Mouse (Mus musculus): ENCODE data around the gene Brms1. TPM values are rescaled to one million over a fixed set of nuclear protein-coding genes. Genes with fewer than 3 reads are reported as not detected.

Gene Brms1
- polyA plus RNA-seq, 1 experiment from 2014 or later = 26.8 TPM

- H3K9ac ChIP-seq (ENCODE audit: low read depth, low read length) = no peak overlapping the region
These were observed 28.0 kb upstream of the Brms1 start for GRCm38 (mm10) chr19:5013138-5013537.

GRCm38 (mm10) chr19:5014961-5015398 lies 26.2 kb upstream of the Brms1 start:
- ATAC-seq = no peak
- H3K9me3 ChIP-seq (replicated peaks; ENCODE audit: control insufficient read depth, low read length, poor library complexity, severe bottlenecking) = no peaks in the 10 kb centered on the region
- no peak overlapping the region for H3K4me2 ChIP-seq (ENCODE audit: low read length)
- H3K27me3 ChIP-seq (ENCODE audit: control insufficient read depth, insufficient read depth, low read depth, low read length) = no peaks in the 10 kb centered on the region
- 12% methylated on average over 8 of the region's 8 CpGs for WGBS
- no peak overlapping the region for H3K9ac ChIP-seq (ENCODE audit: low read depth, low read length)
- no peaks in the 10 kb centered on the region for H3K4me1 ChIP-seq (ENCODE audit: control insufficient read depth, insufficient read depth, low read length)
- no peaks in the 10 kb centered on the region for H3K36me3 ChIP-seq (ENCODE audit: control insufficient read depth, insufficient read depth, low read length)
- no peak overlapping the region for H3K27ac ChIP-seq (ENCODE audit: low read length)
- no peak overlapping the region for H3K4me3 ChIP-seq (ENCODE audit: low read depth, low read length)

More at GRCm38 (mm10) chr19:5013138-5013537, 28.0 kb upstream of the Brms1 start:
- Histone ChIP-seq H3K27me3 (ENCODE audit: control insufficient read depth, insufficient read depth, low read depth, low read length) (no peaks in the 10 kb centered on the region), H3K4me2 (ENCODE audit: low read length) (no peak overlapping the region), H3K9me3 (replicated peaks; ENCODE audit: control insufficient read depth, low read length, poor library complexity, severe bottlenecking) (no peaks in the 10 kb centered on the region), H3K4me3 (ENCODE audit: low read depth, low read length) (no peak overlapping the region), H3K4me1 (ENCODE audit: control insufficient read depth, insufficient read depth, low read length) (no peaks in the 10 kb centered on the region), H3K27ac (ENCODE audit: low read length) (no peak overlapping the region), H3K36me3 (ENCODE audit: control insufficient read depth, insufficient read depth, low read length) (no peaks in the 10 kb centered on the region)
- no peak for ATAC-seq
- 75% methylated on average over 8 of the region's 8 CpGs for WGBS

- no peak overlapping the region for H3K27ac ChIP-seq (ENCODE audit: low read length)
- H3K4me2 ChIP-seq (ENCODE audit: low read length) = no peak overlapping the region
- no peaks in the 10 kb centered on the region for H3K27me3 ChIP-seq (ENCODE audit: control insufficient read depth, insufficient read depth, low read depth, low read length)
- no peak overlapping the region for H3K9ac ChIP-seq (ENCODE audit: low read depth, low read length)
- H3K4me3 ChIP-seq (ENCODE audit: low read depth, low read length) = no peak overlapping the region
- no peak for ATAC-seq
- H3K4me1 ChIP-seq (ENCODE audit: control insufficient read depth, insufficient read depth, low read length) = no peaks in the 10 kb centered on the region
- H3K36me3 ChIP-seq (ENCODE audit: control insufficient read depth, insufficient read depth, low read length) = no peaks in the 10 kb centered on the region
- WGBS = 51% methylated on average over 10 of the region's 10 CpGs
- H3K9me3 ChIP-seq (replicated peaks; ENCODE audit: control insufficient read depth, low read length, poor library complexity, severe bottlenecking) = no peaks in the 10 kb centered on the region
These were observed 24.9 kb upstream of the Brms1 start for GRCm38 (mm10) chr19:5016221-5016742.

GRCm38 (mm10) chr19:5016782-5017181 lies 24.4 kb upstream of the Brms1 start:
- Histone ChIP-seq H3K9me3 (replicated peaks; ENCODE audit: control insufficient read depth, low read length, poor library complexity, severe bottlenecking) (no peaks in the 10 kb centered on the region), H3K36me3 (ENCODE audit: control insufficient read depth, insufficient read depth, low read length) (no peaks in the 10 kb centered on the region), H3K4me3 (ENCODE audit: low read depth, low read length) (no peak overlapping the region), H3K4me2 (ENCODE audit: low read length) (no peak overlapping the region), H3K4me1 (ENCODE audit: control insufficient read depth, insufficient read depth, low read length) (no peaks in the 10 kb centered on the region), H3K9ac (ENCODE audit: low read depth, low read length) (no peak overlapping the region), H3K27me3 (ENCODE audit: control insufficient read depth, insufficient read depth, low read depth, low read length) (no peaks in the 10 kb centered on the region), H3K27ac (ENCODE audit: low read length) (no peak overlapping the region)
- WGBS = 22% methylated on average over 12 of the region's 12 CpGs
- no peak for ATAC-seq

- Histone ChIP-seq H3K4me3 (ENCODE audit: low read depth, low read length) (no peak overlapping the region), H3K9ac (ENCODE audit: low read depth, low read length) (no peak overlapping the region), H3K36me3 (ENCODE audit: control insufficient read depth, insufficient read depth, low read length) (no peaks in the 10 kb centered on the region), H3K27ac (ENCODE audit: low read length) (no peak overlapping the region), H3K9me3 (replicated peaks; ENCODE audit: control insufficient read depth, low read length, poor library complexity, severe bottlenecking) (no peaks in the 10 kb centered on the region), H3K4me2 (ENCODE audit: low read length) (no peak overlapping the region), H3K4me1 (ENCODE audit: control insufficient read depth, insufficient read depth, low read length) (no peaks in the 10 kb centered on the region), H3K27me3 (ENCODE audit: control insufficient read depth, insufficient read depth, low read depth, low read length) (no peaks in the 10 kb centered on the region)
- 85% methylated on average over 4 of the region's 4 CpGs for WGBS
- no peak for ATAC-seq
These were observed 23.5 kb upstream of the Brms1 start for GRCm38 (mm10) chr19:5017611-5018010.

- no peaks in the 10 kb centered on the region for H3K36me3 ChIP-seq (ENCODE audit: control insufficient read depth, insufficient read depth, low read length)
- WGBS = 80% methylated on average over 3 of the region's 3 CpGs
- H3K4me1 ChIP-seq (ENCODE audit: control insufficient read depth, insufficient read depth, low read length) = no peaks in the 10 kb centered on the region
- no peak overlapping the region for H3K27ac ChIP-seq (ENCODE audit: low read length)
- H3K4me3 ChIP-seq (ENCODE audit: low read depth, low read length) = no peak overlapping the region
- no peak overlapping the region for H3K9ac ChIP-seq (ENCODE audit: low read depth, low read length)
- ATAC-seq = no peak
- no peak overlapping the region for H3K4me2 ChIP-seq (ENCODE audit: low read length)
- no peaks in the 10 kb centered on the region for H3K27me3 ChIP-seq (ENCODE audit: control insufficient read depth, insufficient read depth, low read depth, low read length)
- no peaks in the 10 kb centered on the region for H3K9me3 ChIP-seq (replicated peaks; ENCODE audit: control insufficient read depth, low read length, poor library complexity, severe bottlenecking)
These were observed 23.0 kb upstream of the Brms1 start for GRCm38 (mm10) chr19:5018191-5018590.

- no peaks in the 10 kb centered on the region for H3K27me3 ChIP-seq (ENCODE audit: control insufficient read depth, insufficient read depth, low read depth, low read length)
- H3K27ac ChIP-seq (ENCODE audit: low read length) = no peak overlapping the region
- no peak overlapping the region for H3K4me2 ChIP-seq (ENCODE audit: low read length)
- no peak overlapping the region for H3K4me3 ChIP-seq (ENCODE audit: low read depth, low read length)
- peaks cover 4% of the 10 kb centered on the region; the same call in 1 of the 2 replicates for H3K4me1 ChIP-seq (ENCODE audit: control insufficient read depth, insufficient read depth, low read length)
- no peak overlapping the region for H3K9ac ChIP-seq (ENCODE audit: low read depth, low read length)
- no peaks in the 10 kb centered on the region for H3K9me3 ChIP-seq (replicated peaks; ENCODE audit: control insufficient read depth, low read length, poor library complexity, severe bottlenecking)
- ATAC-seq = no peak
- H3K36me3 ChIP-seq (ENCODE audit: control insufficient read depth, insufficient read depth, low read length) = no peaks in the 10 kb centered on the region
- 85% methylated on average over 2 of the region's 2 CpGs for whole genome bisulfite sequencing
These were observed 19.7 kb upstream of the Brms1 start for GRCm38 (mm10) chr19:5021416-5021815.

- peak within 1 kb of the TSS; percentile 92 for H3K27ac ChIP-seq (ENCODE audit: low read length)
- peak within 1 kb of the TSS; percentile 59 for H3K4me3 ChIP-seq (ENCODE audit: low read depth, low read length)
- H3K9me3 ChIP-seq (replicated peaks; ENCODE audit: control insufficient read depth, low read length, poor library complexity, severe bottlenecking) = no peaks in the 10 kb centered on the region
- peak within 1 kb of the TSS; percentile 63 for H3K4me2 ChIP-seq (ENCODE audit: low read length)
- 0 out of 2 replicates have a peak, but pooled peaks cover 2% of the 10 kb centered on the region for H3K36me3 ChIP-seq (ENCODE audit: control insufficient read depth, insufficient read depth, low read length)
- no peaks in the 10 kb centered on the region for H3K27me3 ChIP-seq (ENCODE audit: control insufficient read depth, insufficient read depth, low read depth, low read length)
- peaks cover 4% of the 10 kb centered on the region; the same call in 1 of the 2 replicates for H3K4me1 ChIP-seq (ENCODE audit: control insufficient read depth, insufficient read depth, low read length)
- H3K9ac ChIP-seq (ENCODE audit: low read depth, low read length) = peak within 1 kb of the TSS; percentile 76
- ATAC-seq = peak; percentile 94
- WGBS = under 1% methylated on average over 62 of the region's 62 CpGs
These were observed 17.3 kb upstream of the Brms1 start, which contains the start of gene Slc29a2 for GRCm38 (mm10) chr19:5023621-5024479. Slc29a2 (plus strand) TSS chr19:5023860.

- 88% methylated on average over 8 of the region's 8 CpGs for WGBS
- peaks cover 4% of the 10 kb centered on the region; the same call in 1 of the 2 replicates for H3K4me1 ChIP-seq (ENCODE audit: control insufficient read depth, insufficient read depth, low read length)
These were observed 15.0 kb upstream of the Brms1 start for GRCm38 (mm10) chr19:5026111-5026510.

More at GRCm38 (mm10) chr19:5026111-5026510, 15.0 kb upstream of the Brms1 start:
- H3K36me3 ChIP-seq (ENCODE audit: control insufficient read depth, insufficient read depth, low read length) = peaks cover 16% of the 10 kb centered on the region; the same call in 1 of the 2 replicates
- H3K27me3 ChIP-seq (ENCODE audit: control insufficient read depth, insufficient read depth, low read depth, low read length) = no peaks in the 10 kb centered on the region
- H3K4me2 ChIP-seq (ENCODE audit: low read length) = no peak overlapping the region
- no peak overlapping the region for H3K9ac ChIP-seq (ENCODE audit: low read depth, low read length)
- H3K27ac ChIP-seq (ENCODE audit: low read length) = no peak overlapping the region
- H3K4me3 ChIP-seq (ENCODE audit: low read depth, low read length) = no peak overlapping the region
- ATAC-seq = no peak
- no peaks in the 10 kb centered on the region for H3K9me3 ChIP-seq (replicated peaks; ENCODE audit: control insufficient read depth, low read length, poor library complexity, severe bottlenecking)
